Mouse (Mus musculus): ENCODE measurements around the gene Fubp1. TPM values are rescaled to one million over a fixed set of nuclear protein-coding genes. Genes with fewer than 3 reads are reported as not detected.

Fubp1 gene
- polyA plus RNA-seq, 1 experiment from 2014 or later = 143 TPM

DNA sequence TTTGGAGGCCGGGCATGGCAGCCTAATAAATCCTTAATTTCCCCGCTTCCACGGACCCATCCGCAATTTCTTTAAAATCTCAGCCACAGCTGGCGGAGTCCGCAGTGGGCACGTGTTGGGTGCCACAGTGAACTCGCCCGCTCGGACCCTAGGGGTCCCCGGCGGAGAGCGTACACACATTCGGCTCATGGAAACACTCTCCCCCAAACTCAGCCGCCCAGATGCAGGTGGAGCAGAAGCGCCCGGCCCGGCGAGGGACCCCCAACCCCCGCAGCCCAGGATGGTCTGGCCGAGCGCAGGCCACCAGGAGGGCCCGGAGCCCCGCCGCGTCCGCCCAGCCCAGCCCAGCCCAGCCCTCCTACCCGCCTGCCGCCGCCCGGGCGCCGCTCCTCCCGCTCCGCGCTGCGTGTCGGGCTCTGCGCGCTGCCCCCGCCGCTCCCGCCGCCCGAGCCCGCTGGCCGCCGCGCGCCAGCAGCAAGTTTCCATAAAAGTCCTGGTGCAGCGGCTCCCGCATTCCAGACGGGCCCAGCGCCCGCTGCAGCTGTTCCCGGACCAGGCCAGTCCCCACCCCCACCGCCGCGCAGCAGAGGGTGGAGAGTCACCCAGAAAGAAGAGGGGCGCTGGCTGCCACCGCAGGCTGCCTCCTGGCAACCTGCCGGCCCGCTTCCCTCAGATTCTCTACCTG lies 55.3 kb downstream of the Fubp1 start:
- peak overlapping the region; percentile 61 for H3K9ac ChIP-seq
- WGBS (ENCODE audit: insufficient replicate concordance) = 2% methylated on average over 56 of the region's 63 CpGs
- peak overlapping the region; percentile 84 for H3K4me2 ChIP-seq
- peak overlapping the region; percentile 58 for H3K4me3 ChIP-seq
- peaks cover 81% of the 10 kb centered on the region for H3K27me3 ChIP-seq (replicated peaks)
- H3K9me3 ChIP-seq (replicated peaks) = no peaks in the 10 kb centered on the region
- H3K4me1 ChIP-seq = peaks cover 33% of the 10 kb centered on the region
- H3K36me3 ChIP-seq = no peaks in the 10 kb centered on the region
- ATAC-seq = peak; percentile 50
- H3K27ac ChIP-seq = no peak overlapping the region

DNA sequence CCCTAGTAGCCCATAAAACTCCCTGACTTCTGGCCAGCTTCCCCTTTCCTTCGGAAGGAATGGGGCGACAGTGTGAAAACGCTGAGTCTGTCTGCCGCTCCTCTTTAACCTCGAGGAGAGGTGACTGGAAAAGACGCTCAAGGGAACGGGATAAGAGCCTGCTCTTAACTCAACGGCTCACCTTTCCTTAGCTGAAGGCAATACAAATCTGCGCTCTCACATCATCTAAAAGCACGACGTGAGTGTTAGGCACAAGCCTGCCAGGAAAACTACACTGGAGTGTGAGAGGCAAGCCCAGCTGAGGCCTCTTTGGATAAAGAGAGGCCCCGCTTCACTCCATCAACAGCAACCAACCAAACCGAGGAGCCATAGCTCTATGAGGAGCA lies 55.8 kb downstream of the Fubp1 start, which contains the start of gene Nexn:
Gene Nexn (minus strand): TSS at position 315 of the 386 bp plus-strand sequence.
- H3K36me3 ChIP-seq = no peaks in the 10 kb centered on the region
- no peak within 1 kb of the TSS for H3K27ac ChIP-seq
- H3K4me3 ChIP-seq = peak within 1 kb of the TSS; percentile 58
- no peaks in the 10 kb centered on the region for H3K9me3 ChIP-seq (replicated peaks)
- H3K9ac ChIP-seq = peak within 1 kb of the TSS; percentile 61
- H3K27me3 ChIP-seq (replicated peaks) = peaks cover 79% of the 10 kb centered on the region
- H3K4me1 ChIP-seq = peaks cover 33% of the 10 kb centered on the region
- peak within 1 kb of the TSS; percentile 84 for H3K4me2 ChIP-seq
- 13% methylated on average over 13 of the region's 13 CpGs for WGBS (ENCODE audit: insufficient replicate concordance)
- ATAC-seq = no peak

DNA sequence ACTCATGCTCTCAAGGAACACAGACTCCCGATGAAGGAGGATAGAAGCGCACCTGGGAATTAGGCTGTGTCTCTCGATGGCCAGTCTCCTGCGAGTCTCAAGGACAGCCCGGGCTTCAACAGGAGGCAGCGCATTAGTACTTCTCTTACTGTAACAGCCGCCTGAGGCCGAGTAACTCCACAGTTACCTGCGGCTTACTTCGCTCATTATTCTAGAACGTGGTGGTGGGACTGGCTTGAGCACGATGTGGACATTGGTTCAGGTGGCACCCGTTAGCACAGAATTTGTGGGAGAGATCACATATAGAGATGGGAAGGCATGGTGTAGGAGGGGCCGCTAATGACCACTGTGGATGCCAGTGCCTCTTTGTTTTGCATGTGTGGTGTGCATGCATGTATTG lies 57.9 kb downstream of the Fubp1 start:
- Histone ChIP-seq H3K36me3 (no peaks in the 10 kb centered on the region; the same call in 1 of the 2 replicates), H3K9me3 (replicated peaks) (no peaks in the 10 kb centered on the region), H3K4me2 (no peak overlapping the region), H3K27ac (no peak overlapping the region), H3K4me1 (peaks cover 19% of the 10 kb centered on the region), H3K9ac (no peak overlapping the region), H3K4me3 (no peak overlapping the region), H3K27me3 (replicated peaks) (peaks cover 60% of the 10 kb centered on the region)
- ATAC-seq = no peak
- 81% methylated on average over 14 of the region's 14 CpGs for WGBS (ENCODE audit: insufficient replicate concordance)

DNA sequence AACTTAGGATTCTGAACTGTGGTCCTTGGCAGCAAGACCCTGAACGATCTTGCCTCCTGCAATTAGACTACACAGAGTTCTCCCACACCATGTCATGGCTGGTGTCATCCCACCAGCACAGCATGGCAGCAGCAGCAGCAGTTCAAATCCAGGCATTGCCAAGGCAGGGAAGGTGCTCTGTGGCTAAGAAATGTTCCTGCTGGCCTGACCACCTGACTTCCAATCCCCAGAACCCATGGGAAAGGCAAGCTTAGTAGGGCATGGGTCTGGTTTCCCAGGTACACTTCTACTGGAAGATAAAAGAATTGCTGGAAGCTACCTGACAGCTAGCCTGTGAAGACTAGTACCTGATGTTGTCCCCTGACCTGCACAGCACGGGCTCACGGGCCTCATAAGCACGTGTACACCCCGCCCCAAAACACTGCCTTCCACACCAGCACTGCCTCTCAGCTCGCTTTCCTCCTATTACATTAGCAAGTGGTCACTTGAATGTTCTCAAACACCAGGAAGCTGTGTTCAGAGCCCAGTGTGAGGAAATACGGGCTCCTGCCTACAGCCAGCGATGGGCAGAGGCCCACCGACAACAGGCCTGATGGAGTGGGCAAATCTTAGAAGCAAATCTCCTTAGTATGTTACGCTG lies 61.0 kb downstream of the Fubp1 start:
- Histone ChIP-seq H3K36me3 (peaks cover 4% of the 10 kb centered on the region), H3K9ac (no peak overlapping the region), H3K4me3 (no peak overlapping the region), H3K27ac (no peak overlapping the region), H3K4me2 (no peak overlapping the region), H3K27me3 (replicated peaks) (peaks cover 29% of the 10 kb centered on the region), H3K4me1 (peaks cover under 1% of the 10 kb centered on the region; the same call in 1 of the 2 replicates), H3K9me3 (replicated peaks) (no peaks in the 10 kb centered on the region)
- ATAC-seq = no peak
- 79% methylated on average over 10 of the region's 10 CpGs for whole genome bisulfite sequencing (ENCODE audit: insufficient replicate concordance)

DNA sequence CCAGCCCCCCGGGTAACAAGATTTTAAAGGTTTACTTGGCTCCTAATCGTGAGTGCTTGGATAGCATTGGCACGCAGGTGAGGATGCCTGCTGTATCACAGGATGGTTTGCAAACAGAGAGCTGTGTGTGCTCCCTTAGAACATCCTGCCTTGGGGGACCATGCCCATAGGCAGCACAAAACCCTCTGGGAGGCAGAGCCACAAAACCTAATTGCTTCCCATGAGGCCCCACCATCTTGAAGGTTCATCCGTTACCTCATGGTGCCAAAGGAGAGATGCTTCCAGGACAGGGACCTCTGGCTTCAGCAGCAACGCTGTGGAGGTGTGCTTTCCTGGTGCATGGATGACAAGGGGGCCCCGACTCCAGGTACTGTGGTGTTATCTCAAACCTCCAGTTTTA lies 61.7 kb downstream of the Fubp1 start:
- ATAC-seq = no peak
- Histone ChIP-seq H3K36me3 (peaks cover 9% of the 10 kb centered on the region), H3K27me3 (replicated peaks) (peaks cover 22% of the 10 kb centered on the region), H3K9me3 (replicated peaks) (no peaks in the 10 kb centered on the region), H3K4me3 (no peak overlapping the region), H3K9ac (no peak overlapping the region), H3K27ac (no peak overlapping the region), H3K4me2 (no peak overlapping the region), H3K4me1 (no peaks in the 10 kb centered on the region)
- WGBS (ENCODE audit: insufficient replicate concordance) = 71% methylated on average over 6 of the region's 6 CpGs

DNA sequence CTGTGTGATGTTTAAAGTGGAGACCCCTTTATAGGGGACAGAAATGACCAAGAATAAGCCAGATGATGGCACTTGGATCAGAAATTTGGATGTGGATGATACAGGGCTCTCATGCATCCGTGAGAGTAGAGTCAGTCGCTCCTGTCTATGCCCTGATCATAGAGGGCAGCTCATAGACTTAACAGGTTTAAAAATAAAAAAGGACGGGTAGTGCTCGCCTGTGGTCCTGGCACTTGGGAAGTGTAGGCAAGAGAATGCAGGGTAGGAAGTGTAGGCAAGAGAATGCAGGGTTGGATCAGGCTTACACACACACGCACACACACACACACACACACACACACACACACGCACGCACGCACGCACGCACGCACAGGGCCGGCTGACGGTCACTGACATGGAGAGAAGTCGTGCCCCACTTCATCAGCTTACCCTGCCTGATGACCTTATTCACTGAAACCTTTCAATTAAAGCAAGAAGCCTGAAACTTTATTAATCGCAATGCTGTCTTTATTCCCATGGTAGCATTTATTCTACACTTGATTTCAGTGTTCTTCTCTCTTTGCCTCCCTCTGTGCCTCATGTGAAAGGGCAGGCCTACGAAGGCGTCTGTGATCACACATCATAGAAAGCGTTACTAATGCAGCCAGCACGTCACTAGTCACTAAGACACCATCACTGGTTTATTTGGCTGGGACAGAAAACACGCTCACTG lies 62.9 kb downstream of the Fubp1 start:
- no peak overlapping the region for H3K4me3 ChIP-seq
- H3K4me2 ChIP-seq = no peak overlapping the region
- H3K9ac ChIP-seq = no peak overlapping the region
- H3K27me3 ChIP-seq (replicated peaks) = peaks cover 9% of the 10 kb centered on the region
- no peak overlapping the region for H3K27ac ChIP-seq
- H3K9me3 ChIP-seq (replicated peaks) = no peaks in the 10 kb centered on the region
- H3K4me1 ChIP-seq = no peaks in the 10 kb centered on the region
- WGBS (ENCODE audit: insufficient replicate concordance) = 85% methylated on average over 20 of the region's 20 CpGs
- H3K36me3 ChIP-seq = peaks cover 12% of the 10 kb centered on the region
- no peak for ATAC-seq

DNA sequence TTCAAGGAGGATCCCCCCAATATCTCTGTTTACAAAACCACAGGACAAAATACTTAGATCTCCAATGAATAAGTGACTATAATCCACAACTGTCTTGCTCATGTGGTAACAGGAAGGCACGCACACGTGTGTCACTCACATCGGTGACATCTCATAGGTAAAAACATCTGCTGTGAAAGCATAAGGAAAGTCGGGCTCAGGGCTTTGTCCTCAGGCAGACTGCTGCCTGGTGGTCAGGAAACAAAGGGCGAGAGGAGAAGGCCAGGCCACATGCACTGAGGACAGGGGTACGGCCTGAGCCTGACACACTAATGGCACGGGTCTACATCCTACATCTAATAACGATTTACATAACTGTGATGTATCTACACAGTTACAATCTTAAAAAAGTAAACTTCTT lies 64.8 kb downstream of the Fubp1 start:
- WGBS (ENCODE audit: insufficient replicate concordance) = 77% methylated on average over 8 of the region's 8 CpGs
- H3K4me2 ChIP-seq = no peak overlapping the region
- H3K9ac ChIP-seq = no peak overlapping the region
- H3K9me3 ChIP-seq (replicated peaks) = no peaks in the 10 kb centered on the region
- H3K4me1 ChIP-seq = no peaks in the 10 kb centered on the region
- H3K27me3 ChIP-seq (replicated peaks) = no peaks in the 10 kb centered on the region
- peaks cover 12% of the 10 kb centered on the region for H3K36me3 ChIP-seq
- H3K4me3 ChIP-seq = no peak overlapping the region
- no peak for ATAC-seq
- no peak overlapping the region for H3K27ac ChIP-seq

DNA sequence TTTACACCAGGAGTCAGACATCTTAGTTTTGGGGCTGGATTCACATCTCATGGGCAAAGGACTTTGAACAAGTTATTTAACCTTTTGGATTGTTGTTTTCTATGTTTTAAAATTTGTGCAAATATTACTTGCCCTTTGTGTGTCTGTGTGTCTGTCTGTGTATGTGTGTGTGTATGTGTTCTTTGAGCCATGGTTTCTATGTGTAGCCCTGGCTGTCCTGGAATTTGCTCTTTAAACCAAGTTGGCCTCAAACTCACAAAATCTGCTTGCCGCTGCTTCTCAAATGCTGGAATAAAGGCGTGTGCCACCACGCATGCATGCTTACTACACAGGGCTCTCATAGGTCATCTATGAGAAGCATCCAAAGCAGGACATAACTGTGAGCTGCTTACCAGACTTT lies 66.7 kb downstream of the Fubp1 start:
- ATAC-seq = no peak
- H3K27ac ChIP-seq = no peak overlapping the region
- H3K27me3 ChIP-seq (replicated peaks) = no peaks in the 10 kb centered on the region
- H3K36me3 ChIP-seq = peaks cover 22% of the 10 kb centered on the region
- no peak overlapping the region for H3K9ac ChIP-seq
- H3K4me3 ChIP-seq = no peak overlapping the region
- H3K4me2 ChIP-seq = no peak overlapping the region
- 74% methylated on average over 3 of the region's 3 CpGs for WGBS (ENCODE audit: insufficient replicate concordance)
- no peaks in the 10 kb centered on the region for H3K4me1 ChIP-seq
- H3K9me3 ChIP-seq (replicated peaks) = no peaks in the 10 kb centered on the region

DNA sequence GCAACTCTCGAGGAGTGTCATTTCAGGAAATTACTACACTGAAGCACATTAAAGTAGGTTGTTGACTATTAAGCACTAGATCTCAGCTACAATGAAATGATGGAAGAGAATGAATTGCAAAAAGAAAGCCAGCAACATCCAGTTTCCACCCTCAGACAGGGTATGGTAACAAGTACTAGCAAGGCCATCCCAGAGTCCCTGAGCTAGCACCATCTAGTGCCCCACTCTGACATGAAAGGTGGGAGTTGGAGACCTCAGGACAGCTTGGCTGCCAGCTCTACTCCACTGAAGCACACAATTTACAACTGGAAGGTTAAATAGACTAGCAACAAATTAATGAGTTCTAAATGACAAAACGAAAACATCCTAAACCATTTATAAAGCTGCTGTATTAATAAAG lies 67.7 kb downstream of the Fubp1 start:
- 82% methylated on average over 2 of the region's 2 CpGs for WGBS (ENCODE audit: insufficient replicate concordance)

DNA sequence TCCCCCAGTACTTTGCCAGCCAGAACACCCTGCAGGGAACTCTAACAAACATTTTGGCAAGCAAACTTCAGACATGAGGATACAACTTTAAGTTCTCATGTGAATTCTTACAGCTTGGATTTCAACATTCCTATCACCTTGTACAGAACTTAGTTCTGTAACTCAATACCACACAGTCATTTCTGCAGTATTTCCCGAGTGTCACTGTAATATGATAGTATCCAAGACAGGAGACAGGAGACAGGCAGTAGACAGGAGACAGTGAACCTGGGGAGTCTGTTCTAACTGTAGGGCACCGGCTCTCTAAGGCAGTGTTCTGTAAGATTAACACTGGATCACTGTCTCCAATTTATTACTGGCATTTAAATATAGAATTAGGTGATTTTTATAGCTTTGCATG lies 68.2 kb downstream of the Fubp1 start:
- H3K27me3 ChIP-seq (replicated peaks) = no peaks in the 10 kb centered on the region
- H3K4me2 ChIP-seq = no peak overlapping the region
- H3K9me3 ChIP-seq (replicated peaks) = no peaks in the 10 kb centered on the region
- H3K36me3 ChIP-seq = peaks cover 37% of the 10 kb centered on the region
- no peak overlapping the region for H3K9ac ChIP-seq
- peaks cover 6% of the 10 kb centered on the region for H3K4me1 ChIP-seq
- 67% methylated on average over 2 of the region's 2 CpGs for WGBS (ENCODE audit: insufficient replicate concordance)
- no peak for ATAC-seq
- no peak overlapping the region for H3K27ac ChIP-seq
- no peak overlapping the region for H3K4me3 ChIP-seq

More for the DNA sequence above, 67.7 kb downstream of the Fubp1 start:
- H3K4me2 ChIP-seq = no peak overlapping the region
- no peaks in the 10 kb centered on the region for H3K27me3 ChIP-seq (replicated peaks)
- no peak overlapping the region for H3K27ac ChIP-seq
- no peak overlapping the region for H3K4me3 ChIP-seq
- ATAC-seq = no peak
- H3K4me1 ChIP-seq = peaks cover 6% of the 10 kb centered on the region
- H3K9ac ChIP-seq = no peak overlapping the region
- H3K9me3 ChIP-seq (replicated peaks) = no peaks in the 10 kb centered on the region
- peaks cover 31% of the 10 kb centered on the region for H3K36me3 ChIP-seq

DNA sequence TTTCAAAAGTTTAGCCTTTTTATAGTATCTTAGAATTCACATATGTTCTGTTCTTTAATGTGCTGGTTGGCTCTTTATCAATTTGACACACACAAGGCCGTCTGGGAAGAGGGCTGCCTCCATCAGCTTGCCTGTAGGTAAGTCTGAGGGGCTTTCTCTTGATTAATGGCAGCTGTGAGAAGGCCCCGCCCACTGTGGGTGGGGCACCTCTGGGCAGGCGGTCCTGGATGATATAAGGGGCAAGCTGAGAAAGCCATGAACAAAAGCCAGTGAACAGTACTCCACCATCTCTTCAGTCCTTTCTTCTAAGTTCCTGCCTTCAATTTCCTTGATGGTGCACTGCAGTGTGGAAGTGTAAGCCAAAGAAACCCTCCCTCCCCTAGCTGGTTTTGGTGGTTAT lies 71.9 kb downstream of the Fubp1 start:
- H3K4me3 ChIP-seq = no peak overlapping the region
- peaks cover 6% of the 10 kb centered on the region for H3K4me1 ChIP-seq
- H3K27ac ChIP-seq = no peak overlapping the region
- no peaks in the 10 kb centered on the region for H3K9me3 ChIP-seq (replicated peaks)
- no peak overlapping the region for H3K4me2 ChIP-seq
- peak; percentile 66 for ATAC-seq
- H3K9ac ChIP-seq = no peak overlapping the region
- WGBS (ENCODE audit: insufficient replicate concordance) = 35% methylated on average over 3 of the region's 3 CpGs
- H3K36me3 ChIP-seq = peaks cover 48% of the 10 kb centered on the region
- no peaks in the 10 kb centered on the region for H3K27me3 ChIP-seq (replicated peaks)

DNA sequence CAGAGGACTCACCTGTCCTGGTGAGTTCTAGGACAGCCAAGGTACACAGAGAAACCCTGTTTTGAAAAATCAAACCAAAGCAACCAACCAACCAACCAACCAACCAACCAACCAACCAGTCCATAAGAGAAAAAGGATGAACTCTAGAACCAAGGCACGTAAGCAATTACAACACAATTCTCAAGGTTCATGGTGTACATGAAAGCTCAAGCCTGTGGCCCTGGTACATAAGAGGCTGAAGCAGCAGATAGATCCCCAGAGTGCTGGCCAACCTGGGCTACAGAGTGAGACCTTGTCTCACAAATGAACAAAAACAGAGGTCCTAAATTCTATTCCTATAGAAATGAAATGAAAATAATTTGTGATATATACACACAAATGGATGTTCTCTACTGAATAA lies 74.1 kb downstream of the Fubp1 start:
- no peak for ATAC-seq

More for the DNA sequence above, 74.1 kb downstream of the Fubp1 start:
- no peak overlapping the region for H3K27ac ChIP-seq
- 89% methylated on average over 1 of the region's 1 CpGs for WGBS (ENCODE audit: insufficient replicate concordance)
- no peak overlapping the region for H3K4me2 ChIP-seq
- H3K4me1 ChIP-seq = peaks cover 6% of the 10 kb centered on the region
- H3K9ac ChIP-seq = no peak overlapping the region
- no peaks in the 10 kb centered on the region for H3K27me3 ChIP-seq (replicated peaks)
- no peak overlapping the region for H3K4me3 ChIP-seq
- H3K9me3 ChIP-seq (replicated peaks) = no peaks in the 10 kb centered on the region
- H3K36me3 ChIP-seq = peaks cover 53% of the 10 kb centered on the region
